Mouse (Mus musculus) lung, embryonic 15.5 days (tissue): ENCODE data around the gene Spast. TPM values are rescaled to one million over a fixed set of nuclear protein-coding genes. Genes with fewer than 3 reads are reported as not detected.

ENCODE experiments used
- ATAC-seq: fragments of 200-750 bp; cut with Nextera tagmentation; 2 replicates; pipeline ENCODE4 v1.8.0; 2017; ENCODE audit warnings: moderate number of reproducible peaks, borderline replicate concordance; ENCODE audit not compliant: low FRiP score, low TSS enrichment; ENCODE audit errors: extremely low read depth
- H3K27ac ChIP-seq: fragments of 300-500 bp; sonication (generic); 2 replicates; pipeline ENCODE4 v1.5.1; 2015; ENCODE audit warnings: moderate library complexity, mild to moderate bottlenecking, inconsistent platforms
- H3K27me3 ChIP-seq: fragments of 300-500 bp; sonication (generic); 2 replicates; pipeline ENCODE4 v1.6.1; 2015; ENCODE audit warnings: inconsistent platforms
- H3K36me3 ChIP-seq: fragments of 300-500 bp; sonication (generic); 2 replicates; pipeline ENCODE4 v1.6.1; 2015; ENCODE audit warnings: inconsistent platforms
- H3K4me1 ChIP-seq: fragments of 300-500 bp; sonication (generic); 2 replicates; pipeline ENCODE4 v1.6.1; 2015; ENCODE audit warnings: inconsistent platforms
- H3K4me2 ChIP-seq: fragments of 300-500 bp; sonication (generic); 2 replicates; pipeline ENCODE4 v1.6.1; 2015; ENCODE audit warnings: inconsistent platforms, mild to moderate bottlenecking, moderate library complexity
- H3K4me3 ChIP-seq: fragments of 300-500 bp; sonication (generic); 2 replicates; pipeline ENCODE4 v1.5.1; 2015; ENCODE audit warnings: mild to moderate bottlenecking, inconsistent platforms
- H3K9ac ChIP-seq: fragments of 300-500 bp; sonication (generic); 2 replicates; pipeline ENCODE4 v1.6.1; 2015; ENCODE audit warnings: inconsistent platforms
- H3K9me3 ChIP-seq: fragments of 300-500 bp; sonication (generic); 2 replicates; pipeline ENCODE4 v1.6.1; 2016; ENCODE audit warnings: inconsistent platforms
- WGBS: fragments of 180-500 bp; shearing (Covaris S2); methylation state at CpG from one replicate; pipeline ENCODE4 v1.1.7; 2015; 5-methylcytosine and 5-hydroxymethylcytosine counted together
- polyA plus RNA-seq: library from polyadenylated mRNA; unstranded; fragments of >200 nt; fragmentation: Nextera tagmentation; extraction: Ambion mirVana; gene quantifications from 2 replicates; pipeline ENCODE4 v1.2.1, GENCODE M21; 2015

The Spast gene
- polyA plus RNA-seq, 1 experiment from 2014 or later: 15.6 TPM

GRCm38 (mm10) chr17:74437762-74438161 is 99.0 kb downstream of the Spast start:
- ATAC-seq: no peak
- no peak overlapping the region for H3K4me3 ChIP-seq
- no peaks in the 10 kb centered on the region for H3K36me3 ChIP-seq
- H3K27me3 ChIP-seq: no peaks in the 10 kb centered on the region
- no peaks in the 10 kb centered on the region for H3K4me1 ChIP-seq
- WGBS: 66% methylated on average over 9 of the region's 9 CpGs
- H3K9me3 ChIP-seq: no peaks in the 10 kb centered on the region
- H3K9ac ChIP-seq: no peak overlapping the region
- H3K27ac ChIP-seq: no peak overlapping the region
- H3K4me2 ChIP-seq: no peak overlapping the region

- no peak for ATAC-seq
- WGBS: 74% methylated on average over 5 of the region's 5 CpGs
Measured at GRCm38 (mm10) chr17:74440486-74440885, 101.7 kb downstream of the Spast start.

More at GRCm38 (mm10) chr17:74440486-74440885, 101.7 kb downstream of the Spast start:
- H3K9ac ChIP-seq: no peak overlapping the region
- no peaks in the 10 kb centered on the region for H3K4me1 ChIP-seq
- H3K4me3 ChIP-seq: no peak overlapping the region
- no peaks in the 10 kb centered on the region for H3K27me3 ChIP-seq
- no peak overlapping the region for H3K4me2 ChIP-seq
- no peak overlapping the region for H3K27ac ChIP-seq
- no peaks in the 10 kb centered on the region for H3K9me3 ChIP-seq
- H3K36me3 ChIP-seq: no peaks in the 10 kb centered on the region

Other genes starting within 250 kb of the Spast start
- gene Memo1, start 43.5 kb upstream of the Spast start, polyA plus RNA-seq: 86.1 and 90.5 TPM in 2 replicates
- 219 and 227 TPM in 2 replicates for gene Dpy30, start 15.0 kb upstream of the Spast start, polyA plus RNA-seq
- 41.5 and 43.0 TPM in 2 replicates for gene Slc30a6, start 56.6 kb downstream of the Spast start, polyA plus RNA-seq
- 0.31 and 0.36 TPM in 2 replicates for gene Nlrc4, start 120.2 kb downstream of the Spast start, polyA plus RNA-seq
- gene Yipf4, start 150.5 kb downstream of the Spast start, polyA plus RNA-seq: 64.9 and 66.7 TPM in 2 replicates
- 78.3 and 80.0 TPM in 2 replicates for gene Birc6, start 189.3 kb downstream of the Spast start, polyA plus RNA-seq